Mouse (Mus musculus): ENCODE results near the gene Pfkl.
"Not testable (repeated sequence)": the region's sequence is repeated elsewhere in the genome, so short reads cannot be mapped to it uniquely, and the experiment has no call there.

The Pfkl gene

GRCm38 (mm10) chr10:78009945-78010293 lies at the start of gene Pfkl:
Gene Pfkl, minus strand, starts transcription at chr10:78010083.
- DNase-seq = no peak

GRCm38 (mm10) chr10:78057056-78057455 lies 47.2 kb upstream of the Pfkl start:
- DNase-seq = no peak

GRCm38 (mm10) chr10:78054633-78055565 lies 45.0 kb upstream of the Pfkl start:
- no peak for DNase-seq

GRCm38 (mm10) chr10:78049519-78050035 lies 39.7 kb upstream of the Pfkl start:
- DNase-seq = no peak

GRCm38 (mm10) chr10:78048061-78048730 lies 38.3 kb upstream of the Pfkl start:
- DNase-seq = no peak

- DNase-seq = no peak
Observed at GRCm38 (mm10) chr10:78046388-78046787, 36.5 kb upstream of the Pfkl start.

- DNase-seq = no peak
Observed at GRCm38 (mm10) chr10:78044531-78044930, 34.6 kb upstream of the Pfkl start.

GRCm38 (mm10) chr10:78043406-78043836 lies 33.5 kb upstream of the Pfkl start, which contains the start of gene Aire:
Gene Aire, minus strand, starts transcription at chr10:78043610.
- DNase-seq = peak; percentile 91

- no peak for DNase-seq
Observed at GRCm38 (mm10) chr10:78042697-78043405, 33.0 kb upstream of the Pfkl start.

GRCm38 (mm10) chr10:78042096-78042495 lies 32.2 kb upstream of the Pfkl start:
- DNase-seq = no peak

GRCm38 (mm10) chr10:78041647-78042046 lies 31.8 kb upstream of the Pfkl start, which contains the start of gene Dnmt3l:
Gene Dnmt3l, plus strand, starts transcription at chr10:78041947.
- DNase-seq = no peak

GRCm38 (mm10) chr10:78037139-78037538 lies 27.3 kb upstream of the Pfkl start:
- no peak for DNase-seq

- DNase-seq = no peak
Observed at GRCm38 (mm10) chr10:78031987-78032386, 22.1 kb upstream of the Pfkl start.

GRCm38 (mm10) chr10:78029080-78029479 lies 19.2 kb upstream of the Pfkl start:
- DNase-seq = no peak

GRCm38 (mm10) chr10:78028129-78028528 lies 18.2 kb upstream of the Pfkl start:
- DNase-seq = peak; percentile 85

GRCm38 (mm10) chr10:78025453-78025852 lies 15.6 kb upstream of the Pfkl start:
- not testable (repeated sequence) for DNase-seq

GRCm38 (mm10) chr10:78019984-78020383 lies 10.1 kb upstream of the Pfkl start:
- DNase-seq = not testable (repeated sequence)

- DNase-seq = no peak
Observed at GRCm38 (mm10) chr10:78019291-78019690, 9.4 kb upstream of the Pfkl start.

GRCm38 (mm10) chr10:78018797-78019203 lies 8.9 kb upstream of the Pfkl start:
- DNase-seq = peak; percentile 91

GRCm38 (mm10) chr10:78016366-78016765 lies 6.5 kb upstream of the Pfkl start:
- no peak for DNase-seq

GRCm38 (mm10) chr10:78015489-78015888 lies 5.6 kb upstream of the Pfkl start:
- no peak for DNase-seq

GRCm38 (mm10) chr10:78012661-78013495 lies 3.0 kb upstream of the Pfkl start:
- no peak for DNase-seq
